ENCODE assay signal across 12 mouse cellular contexts in genomic region chr1:168354934-168355333, GRCm38 (mm10).
DNase-seq lines count a peak whose midpoint lies in the region; ATAC-seq lines count a peak whose summit lies in the region.
"Had no signal": no experiment of that assay in that cellular context is flagged by ENCODE, and none has a peak within 500 bp of the region (broad histone marks: within the 10 kb centered on the region; RNA-seq: fewer than 3 reads in every experiment).

No protein-coding gene starts in this region.

- H3K27me3 ChIP-seq in forebrain, embryonic 10.5 days (ENCODE audit: poor library complexity, severe bottlenecking): 0 out of 2 replicates have a peak, but pooled peaks cover 3% of the 10 kb centered on the region
- no peaks in the 10 kb centered on the region for H3K27me3 ChIP-seq in forebrain, embryonic 16.5 days (replicated peaks; ENCODE audit: control insufficient read depth, insufficient read depth, low read length)
- H3K27me3 ChIP-seq in lung, embryonic 16.5 days (ENCODE audit: control insufficient read depth, insufficient read depth, low read depth, low read length): no peaks in the 10 kb centered on the region
- H3K27me3 ChIP-seq in hindbrain, embryonic 10.5 days (ENCODE audit: insufficient read depth, poor library complexity, severe bottlenecking): no peaks in the 10 kb centered on the region
- no peaks in the 10 kb centered on the region for H3K27me3 ChIP-seq in midbrain, embryonic 16.5 days (ENCODE audit: control insufficient read depth, insufficient read depth, low read depth, low read length)
- H3K27me3 ChIP-seq: Patski had no signal

- no peak overlapping the region for H3K4me3 ChIP-seq in forebrain, embryonic 10.5 days
- H3K4me3 ChIP-seq in forebrain, embryonic 16.5 days (replicated peaks; ENCODE audit: low read length): no peak overlapping the region
- H3K4me3 ChIP-seq in lung, embryonic 16.5 days (ENCODE audit: low read length): no peak overlapping the region
- H3K4me3 ChIP-seq in hindbrain, embryonic 10.5 days: no peak overlapping the region
- no peak overlapping the region for H3K4me3 ChIP-seq in midbrain, embryonic 16.5 days (ENCODE audit: low read depth, low read length)
- H3K4me3 ChIP-seq: myocyte had no signal

- no peak overlapping the region for H3K9ac ChIP-seq in forebrain, embryonic 16.5 days (replicated peaks; ENCODE audit: low read depth, low read length)
- H3K9ac ChIP-seq in lung, embryonic 16.5 days (ENCODE audit: low read length): no peak overlapping the region
- H3K9ac ChIP-seq in midbrain, embryonic 16.5 days (ENCODE audit: low read depth, low read length): no peak overlapping the region
- H3K9ac ChIP-seq: liver, embryonic 14.5 days had no signal

- no peaks in the 10 kb centered on the region for H3K9me3 ChIP-seq in forebrain, embryonic 10.5 days
- H3K9me3 ChIP-seq in forebrain, embryonic 16.5 days (ENCODE audit: control insufficient read depth, low read length): no peaks in the 10 kb centered on the region
- no peaks in the 10 kb centered on the region for H3K9me3 ChIP-seq in lung, embryonic 16.5 days (ENCODE audit: control insufficient read depth, low read length)
- no peaks in the 10 kb centered on the region for H3K9me3 ChIP-seq in hindbrain, embryonic 10.5 days
- no peaks in the 10 kb centered on the region for H3K9me3 ChIP-seq in midbrain, embryonic 16.5 days (replicated peaks; ENCODE audit: control insufficient read depth, low read length, poor library complexity, severe bottlenecking)

- no peak for ATAC-seq in forebrain, embryonic 16.5 days
- peak; percentile 53 for ATAC-seq in lung, embryonic 16.5 days (ENCODE audit: low read depth)
- ATAC-seq in midbrain, embryonic 16.5 days: no peak
- ATAC-seq: Patski had no signal

- peaks cover 21% of the 10 kb centered on the region for H3K36me3 ChIP-seq in forebrain, embryonic 10.5 days (replicated peaks)
- H3K36me3 ChIP-seq in forebrain, embryonic 16.5 days (ENCODE audit: control insufficient read depth, insufficient read depth): no peaks in the 10 kb centered on the region
- H3K36me3 ChIP-seq in lung, embryonic 16.5 days (ENCODE audit: control insufficient read depth, insufficient read depth, low read length): no peaks in the 10 kb centered on the region
- H3K36me3 ChIP-seq in hindbrain, embryonic 10.5 days: no peaks in the 10 kb centered on the region
- no peaks in the 10 kb centered on the region for H3K36me3 ChIP-seq in midbrain, embryonic 16.5 days (ENCODE audit: control insufficient read depth, insufficient read depth, low read length)

- peak overlapping the region; percentile 86 for H3K27ac ChIP-seq in forebrain, embryonic 10.5 days
- no peak overlapping the region for H3K27ac ChIP-seq in forebrain, embryonic 16.5 days (ENCODE audit: low read length)
- no peak overlapping the region for H3K27ac ChIP-seq in lung, embryonic 16.5 days (ENCODE audit: low read length)
- H3K27ac ChIP-seq in hindbrain, embryonic 10.5 days: peak overlapping the region; percentile 47
- H3K27ac ChIP-seq in midbrain, embryonic 16.5 days (ENCODE audit: low read length): peak overlapping the region; percentile 25; the same call in 1 of the 2 replicates
- H3K27ac ChIP-seq: liver, embryonic 14.5 days had no signal

- WGBS in forebrain, embryonic 10.5 days: 53% methylated on average over 4 of the region's 4 CpGs
- WGBS in forebrain, embryonic 16.5 days: 16% methylated on average over 4 of the region's 4 CpGs
- WGBS in lung, embryonic 16.5 days: 6% methylated on average over 4 of the region's 4 CpGs
- 25% methylated on average over 4 of the region's 4 CpGs for WGBS in hindbrain, embryonic 10.5 days
- WGBS in midbrain, embryonic 16.5 days: 6% methylated on average over 4 of the region's 4 CpGs

- H3K4me2 ChIP-seq in forebrain, embryonic 16.5 days (ENCODE audit: low read length): no peak overlapping the region
- H3K4me2 ChIP-seq in lung, embryonic 16.5 days (ENCODE audit: low read depth, low read length): no peak overlapping the region
- H3K4me2 ChIP-seq in midbrain, embryonic 16.5 days (ENCODE audit: low read length): peak overlapping the region; percentile 10

- H3K4me1 ChIP-seq in forebrain, embryonic 10.5 days: peaks cover 98% of the 10 kb centered on the region
- peaks cover 63% of the 10 kb centered on the region for H3K4me1 ChIP-seq in forebrain, embryonic 16.5 days (replicated peaks; ENCODE audit: control insufficient read depth, insufficient read depth, low read length)
- H3K4me1 ChIP-seq in lung, embryonic 16.5 days (replicated peaks; ENCODE audit: control insufficient read depth, insufficient read depth, low read length): peaks cover 44% of the 10 kb centered on the region
- peaks cover 100% of the 10 kb centered on the region for H3K4me1 ChIP-seq in hindbrain, embryonic 10.5 days (replicated peaks)
- H3K4me1 ChIP-seq in midbrain, embryonic 16.5 days (ENCODE audit: control insufficient read depth, insufficient read depth, low read length): peaks cover 71% of the 10 kb centered on the region

- DNase-seq in forebrain, embryonic 10.5 days (ENCODE audit: extremely low spot score, low spot score): peak; percentile 43
- DNase-seq in lung, postnatal 25 days (ENCODE audit: low spot score): no peak
- peak; percentile 62 for DNase-seq in hindbrain, embryonic 10.5 days (ENCODE audit: low spot score)
- no peak for DNase-seq in spleen, adult 12 weeks (ENCODE audit: low spot score)
- DNase-seq in thymus, adult 18-20 months: no peak
- DNase-seq: layer of hippocampus, adult 9-11 months had no signal

Comparison
In these comparisons a context has a peak if more than half of its experiments do, and no peak if none do; other contexts are left out.
1. H3K27ac ChIP-seq: peak in forebrain, embryonic 10.5 days (single experiment), hindbrain, embryonic 10.5 days (single experiment) and midbrain, embryonic 16.5 days (single experiment); none in forebrain, embryonic 16.5 days (single experiment) and lung, embryonic 16.5 days (single experiment).
2. DNase-seq: peak in forebrain, embryonic 10.5 days (single experiment) and hindbrain, embryonic 10.5 days (single experiment); none in lung, postnatal 25 days (single experiment), spleen, adult 12 weeks (single experiment) and thymus, adult 18-20 months (0 of 2).